Mouse (Mus musculus) WW6 (cell line): ENCODE measurements around the gene Itga5.
"Not testable (repeated sequence)": the region's sequence is repeated elsewhere in the genome, so short reads cannot be mapped to it uniquely, and the experiment has no call there.

Source experiments
- DNase-seq: peaks from one replicate; pipeline ENCODE4 v3.0.0-alpha.2; 2013; ENCODE audit warnings: low read depth, low spot score

The Itga5 gene

DNA sequence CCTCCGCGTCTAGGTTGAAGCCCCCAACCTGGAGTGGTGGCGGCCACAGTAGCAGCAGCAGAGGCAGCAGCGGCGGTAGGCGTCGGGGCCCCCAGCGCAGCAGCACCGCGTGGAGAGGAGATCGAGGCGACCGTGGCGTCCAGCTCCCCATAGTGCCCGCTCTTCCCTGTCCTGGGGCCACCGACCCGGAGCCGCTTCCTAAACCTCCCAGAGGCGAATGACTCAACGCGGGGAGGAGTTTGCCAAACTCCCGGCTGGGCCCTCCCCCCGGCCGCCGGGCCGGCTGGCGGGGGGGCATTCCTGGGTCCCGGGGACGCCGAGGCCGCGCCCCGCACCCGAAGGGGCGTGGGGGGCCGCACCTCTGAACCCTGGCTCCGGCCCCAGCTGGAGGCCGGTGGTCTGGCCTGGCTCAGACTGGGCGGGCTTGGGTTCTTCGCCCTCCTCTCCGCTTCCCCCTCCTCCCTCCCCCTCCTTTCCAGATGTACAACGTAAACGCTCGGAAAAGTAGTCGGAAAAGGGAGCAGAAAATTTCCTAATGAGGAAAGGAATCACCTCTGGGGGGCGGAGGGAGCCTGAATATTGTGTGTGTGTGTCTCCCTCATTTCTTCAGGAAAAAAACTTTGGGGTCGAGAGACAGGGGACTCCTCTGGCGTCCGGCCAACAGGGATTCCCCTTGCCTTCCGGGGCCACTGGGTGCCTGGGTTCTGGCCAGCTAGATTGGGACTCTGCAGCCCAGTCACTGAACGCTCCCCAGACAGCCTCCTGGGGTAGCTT lies at the start of gene Itga5:
Itga5 (minus strand) TSS at position 388 of the 774 bp plus-strand sequence.
- DNase-seq: no peak

DNA sequence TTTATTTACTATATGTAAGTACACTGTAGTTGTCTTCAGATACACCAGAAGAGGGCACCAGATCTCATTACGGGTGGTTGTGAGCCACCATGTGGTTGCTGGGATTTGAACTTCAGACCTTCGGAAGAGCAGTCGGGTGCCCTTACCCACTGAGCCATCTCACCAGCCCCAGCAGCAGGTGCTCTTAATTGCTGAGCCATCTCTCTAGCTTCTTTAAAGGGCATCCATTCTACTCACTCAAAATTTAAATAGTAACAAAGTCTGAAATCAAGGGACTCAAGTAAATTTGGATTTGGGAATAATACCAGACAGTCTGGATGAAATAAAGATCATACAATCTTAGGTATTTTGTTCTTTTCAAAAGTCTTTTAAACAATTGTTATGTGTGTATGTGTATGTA lies 39.0 kb upstream of the Itga5 start:
- DNase-seq: not testable (repeated sequence)

DNA sequence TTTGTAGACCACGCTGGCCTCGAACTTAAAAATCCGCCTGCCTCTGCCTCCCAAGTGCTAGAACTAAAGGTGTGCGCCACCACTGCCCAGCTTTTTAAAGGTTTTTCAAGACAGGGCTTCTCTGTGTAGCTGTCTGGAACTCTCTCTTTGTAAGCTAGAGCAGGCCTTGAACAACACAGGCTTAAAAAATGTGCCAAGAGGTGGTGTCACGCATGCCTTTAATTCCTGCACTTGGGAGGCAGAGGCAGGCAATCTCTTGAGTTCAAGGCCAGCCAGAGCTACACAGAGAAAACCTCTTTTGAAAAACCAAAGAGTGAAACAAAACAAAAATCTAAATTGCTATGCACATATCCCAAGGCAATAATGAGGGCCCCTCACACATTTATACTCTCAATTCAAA lies 34.8 kb upstream of the Itga5 start:
- DNase-seq: no peak

DNA sequence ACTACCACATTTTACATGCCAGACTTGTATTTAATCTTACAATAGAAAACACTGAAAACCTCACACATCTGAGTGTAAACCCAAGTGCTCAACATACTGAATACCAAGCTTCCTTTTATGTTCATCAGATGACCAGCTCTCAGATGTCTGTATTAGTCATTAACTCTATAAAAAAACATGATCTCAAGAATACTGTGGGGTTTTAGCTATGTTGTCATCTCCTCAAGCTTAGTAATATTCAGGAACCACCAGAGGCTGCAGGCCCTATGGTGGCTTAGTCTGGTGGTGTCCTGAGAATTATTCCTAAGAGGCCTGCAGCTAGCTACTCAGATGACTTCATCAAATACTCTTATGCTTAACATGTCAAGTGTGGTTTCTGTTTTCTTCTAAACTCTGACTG lies 27.0 kb upstream of the Itga5 start:
- no peak for DNase-seq

DNA sequence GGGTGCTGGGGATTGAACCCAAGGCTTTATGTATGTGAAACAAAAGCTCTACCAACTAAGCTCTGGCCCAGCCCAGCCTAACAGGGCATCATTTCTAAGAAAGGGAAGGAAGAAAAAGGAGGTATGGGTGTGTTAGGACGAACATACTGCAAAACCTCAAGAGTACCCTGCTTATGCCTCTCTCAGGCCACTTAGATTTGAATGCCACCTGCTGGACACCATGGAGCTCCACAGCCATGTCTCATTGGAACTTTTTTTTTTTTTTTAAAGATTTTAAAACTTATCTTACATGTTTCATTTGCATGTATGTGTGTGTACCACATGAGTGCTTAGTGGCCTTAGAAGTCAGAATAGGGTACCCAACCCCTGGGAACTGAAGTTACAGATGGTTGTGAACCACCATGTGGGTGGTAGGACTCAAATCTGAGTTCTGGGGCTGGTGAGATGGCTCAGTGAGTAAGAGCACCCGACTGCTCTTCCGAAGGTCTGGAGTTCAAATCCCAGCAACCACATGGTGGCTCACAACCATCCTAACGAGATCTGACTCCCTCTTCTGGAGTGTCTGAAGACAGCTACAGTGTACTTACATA lies 22.1 kb upstream of the Itga5 start:
- DNase-seq: no peak

DNA sequence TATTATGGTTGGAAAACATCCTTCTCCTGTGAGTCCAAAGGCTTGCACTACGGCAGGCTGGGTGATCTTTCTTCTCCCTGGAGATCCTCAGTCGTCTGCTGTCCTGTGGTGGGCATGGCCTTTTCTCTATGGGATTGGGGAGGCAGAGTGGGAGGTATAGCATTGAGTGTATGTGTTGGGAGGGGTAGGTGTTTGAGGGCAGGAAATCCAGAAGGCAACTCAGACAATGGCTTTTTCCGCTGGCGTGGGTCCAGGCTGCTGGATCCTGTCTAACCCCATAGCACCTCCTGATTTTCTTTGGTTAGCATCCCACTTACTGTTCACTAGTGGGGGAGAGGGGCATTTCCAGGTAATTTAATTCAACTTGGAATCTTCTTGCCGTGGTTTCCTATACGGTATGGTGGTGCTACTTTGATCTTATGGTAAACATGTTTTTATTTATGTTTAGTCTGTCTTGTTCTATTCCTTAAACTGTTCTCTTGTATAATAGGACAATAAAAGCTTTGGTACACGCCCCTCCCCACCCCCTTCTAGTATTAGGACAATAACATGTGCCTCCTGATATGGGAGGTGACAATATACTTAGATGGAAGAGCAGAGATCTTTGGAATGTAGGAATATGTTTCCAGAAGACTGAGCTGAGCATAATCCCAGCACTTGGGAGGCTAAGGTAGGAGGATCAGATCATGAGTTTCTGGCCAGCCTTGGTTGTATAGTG lies 17.4 kb upstream of the Itga5 start:
- no peak for DNase-seq

DNA sequence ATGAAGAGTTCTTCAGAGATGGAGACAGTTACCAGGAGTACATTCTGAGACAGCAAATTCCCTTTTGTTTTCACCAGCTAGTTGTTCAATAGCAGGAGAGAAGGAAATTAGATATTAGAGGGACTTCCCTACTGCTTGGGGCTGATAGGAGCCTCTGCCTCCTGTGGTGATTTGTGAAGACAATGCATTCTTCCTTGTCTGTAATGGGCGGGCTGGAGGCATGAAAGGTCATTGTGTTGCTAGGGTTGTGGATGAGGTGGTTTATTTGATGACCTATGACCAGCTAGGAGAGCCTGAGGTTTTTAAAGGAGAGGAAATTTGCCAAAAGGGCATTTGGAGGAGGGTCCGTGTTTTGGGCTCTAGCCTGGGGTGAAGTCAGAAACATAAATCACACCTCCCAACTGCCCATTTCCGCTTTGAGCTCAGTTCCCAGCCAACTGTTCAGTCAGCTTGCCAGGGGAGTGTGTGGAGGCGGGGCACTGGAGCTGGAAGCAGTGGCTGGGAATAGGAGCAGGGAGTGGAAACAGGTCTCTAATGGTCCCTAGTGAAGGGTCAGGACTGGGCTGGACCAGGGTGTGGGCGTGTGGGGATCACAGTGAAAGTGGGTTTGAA lies 16.3 kb upstream of the Itga5 start:
- no peak for DNase-seq

DNA sequence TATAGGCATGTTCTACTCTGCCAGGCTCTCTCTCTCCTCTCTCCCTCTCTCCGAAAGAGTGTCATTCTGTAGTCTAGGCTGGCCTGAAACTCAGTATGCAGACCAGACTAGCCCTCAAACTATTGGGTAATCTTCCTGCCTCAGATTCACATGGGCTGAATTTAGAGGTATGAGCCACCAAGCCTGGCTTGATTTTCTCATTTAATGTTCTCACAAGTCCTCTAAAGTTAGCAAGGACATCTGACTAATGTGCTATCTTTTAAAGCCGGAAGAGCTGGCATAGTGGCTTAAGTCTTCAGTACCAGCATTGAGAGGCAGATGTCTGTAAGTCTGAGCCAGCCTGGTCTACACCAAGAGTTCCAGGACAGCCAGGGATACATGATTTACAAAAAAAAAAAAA lies 15.5 kb upstream of the Itga5 start:
- DNase-seq: no peak

DNA sequence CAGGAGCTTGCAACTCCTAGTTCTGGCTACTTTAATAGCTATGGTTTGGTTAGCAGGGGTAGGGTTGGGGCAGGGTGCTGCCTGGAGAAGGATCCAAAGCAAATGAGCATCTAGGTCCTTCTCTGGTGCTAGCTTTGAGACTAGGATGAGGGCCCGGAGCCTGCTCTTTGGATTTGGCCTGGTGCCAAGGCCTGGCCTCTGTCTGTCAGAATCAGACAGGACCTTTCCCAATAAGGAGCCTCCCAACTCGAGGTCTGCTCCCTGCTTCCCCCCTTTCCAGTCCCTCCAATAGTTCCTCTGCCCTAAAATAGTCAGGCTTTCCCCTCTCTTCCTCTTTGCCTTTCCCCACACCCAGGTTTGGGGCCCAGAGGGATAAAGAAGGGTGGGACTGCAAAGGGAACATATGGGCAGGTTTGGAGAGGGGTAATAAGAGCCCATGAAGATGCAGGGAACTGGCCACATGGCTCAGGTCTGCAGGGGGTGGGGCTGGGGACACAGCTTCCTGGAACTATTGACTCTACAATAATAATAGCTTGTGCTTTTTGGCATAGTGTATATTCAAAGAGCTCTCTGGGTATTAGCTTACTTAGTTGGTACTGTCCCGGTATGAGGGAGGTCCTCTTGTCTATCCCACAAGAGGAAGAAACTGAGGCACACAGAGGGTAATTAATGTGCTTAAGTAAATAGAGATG lies 12.2 kb upstream of the Itga5 start:
- DNase-seq: no peak

DNA sequence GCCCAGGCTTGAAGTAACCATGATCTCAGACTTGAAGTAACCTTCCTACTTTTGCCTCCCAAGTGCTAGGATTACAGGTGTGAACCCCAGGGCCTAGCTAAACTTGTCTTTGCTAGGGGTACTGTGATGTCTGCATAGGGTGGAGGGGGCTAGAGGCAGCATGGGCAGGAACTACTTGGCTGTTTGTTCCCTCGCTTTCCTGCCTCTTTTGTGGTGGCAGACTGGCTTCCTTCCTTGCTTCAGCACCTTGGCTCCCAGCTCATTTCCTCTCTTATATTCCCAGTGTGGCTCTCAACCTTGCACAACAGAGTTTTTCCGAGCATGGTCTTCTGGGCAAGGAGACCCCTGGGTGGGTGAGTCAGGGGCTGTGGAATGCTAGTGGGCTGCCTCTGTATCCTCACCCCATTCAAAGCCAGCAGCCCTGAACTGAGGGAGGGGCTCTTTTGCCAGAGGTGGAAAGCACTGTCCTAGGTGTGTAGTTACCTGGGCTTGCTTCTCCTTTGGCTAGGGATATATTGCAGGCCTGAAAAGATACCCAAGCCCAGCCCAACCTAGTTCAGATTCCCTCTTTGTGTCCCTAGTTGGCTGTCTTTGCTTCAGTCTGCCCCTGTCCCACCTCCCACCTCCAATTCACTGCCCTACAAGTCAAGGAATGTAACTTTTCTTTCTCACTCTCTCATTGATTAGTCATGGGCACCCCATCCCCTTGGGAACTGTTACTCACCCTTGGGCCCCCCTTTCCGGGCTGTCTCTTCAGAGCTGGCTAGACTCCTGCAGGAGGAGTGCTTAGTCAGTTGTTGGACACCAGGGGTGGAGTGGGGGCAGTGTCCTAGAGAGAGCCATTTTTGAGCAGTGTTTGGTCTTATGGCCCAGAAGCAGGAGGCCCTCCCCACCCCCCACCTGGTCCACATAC lies 11.4 kb upstream of the Itga5 start:
- no peak for DNase-seq

DNA sequence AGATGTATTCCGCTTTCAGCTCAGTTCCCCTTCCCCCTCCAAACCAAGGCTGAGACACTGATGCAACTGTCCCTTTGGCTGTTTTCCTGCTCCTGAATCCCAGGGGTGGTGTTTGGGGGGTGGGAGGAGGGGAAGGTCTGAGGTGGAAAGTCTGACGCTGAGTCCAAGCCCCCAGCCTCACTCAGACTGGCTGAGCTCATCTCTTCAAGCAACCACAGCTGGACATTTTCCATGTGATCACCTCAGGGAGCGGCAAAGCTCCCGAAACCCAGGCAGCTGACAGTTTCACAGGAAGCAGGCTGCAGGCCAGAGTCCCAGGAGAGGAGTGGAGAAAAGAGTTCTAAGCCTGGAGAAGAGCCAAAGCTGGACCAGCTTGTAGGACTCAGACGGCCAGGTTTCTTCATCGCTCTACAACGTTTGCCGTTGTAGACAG lies 10.3 kb upstream of the Itga5 start:
- no peak for DNase-seq

DNA sequence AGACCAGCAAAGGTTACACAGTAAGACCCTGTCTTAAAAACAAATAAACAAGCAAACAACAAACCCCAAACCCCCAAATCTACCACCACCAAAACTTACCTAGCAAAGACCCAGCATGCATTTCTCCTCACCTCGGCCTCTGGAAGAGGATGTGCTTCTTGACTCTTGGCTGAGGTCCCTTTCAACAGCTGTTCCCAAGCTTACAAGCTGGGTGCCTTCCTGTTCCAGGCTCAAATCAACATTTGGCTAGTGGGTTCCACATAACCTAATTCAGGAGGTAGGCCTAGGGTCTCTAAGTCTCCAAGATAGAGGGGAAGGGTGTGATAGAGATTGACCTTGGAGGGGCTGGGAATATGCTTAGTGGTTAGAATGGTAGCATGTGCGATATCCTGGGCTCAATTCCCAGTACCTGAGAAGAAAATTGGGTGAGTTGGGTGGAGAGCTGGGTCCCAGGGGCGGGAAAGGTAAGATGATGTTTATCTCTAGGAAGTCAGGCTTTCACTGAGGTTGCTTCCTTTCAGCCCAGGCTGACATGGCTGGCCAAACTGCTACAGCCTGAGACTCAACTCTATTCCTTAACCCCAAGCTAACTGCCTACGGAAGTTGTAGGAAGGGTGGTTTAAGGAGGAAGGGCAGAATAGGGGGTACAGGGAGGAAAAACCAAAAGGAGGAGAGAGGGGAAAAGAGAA lies 8.7 kb upstream of the Itga5 start:
- no peak for DNase-seq

DNA sequence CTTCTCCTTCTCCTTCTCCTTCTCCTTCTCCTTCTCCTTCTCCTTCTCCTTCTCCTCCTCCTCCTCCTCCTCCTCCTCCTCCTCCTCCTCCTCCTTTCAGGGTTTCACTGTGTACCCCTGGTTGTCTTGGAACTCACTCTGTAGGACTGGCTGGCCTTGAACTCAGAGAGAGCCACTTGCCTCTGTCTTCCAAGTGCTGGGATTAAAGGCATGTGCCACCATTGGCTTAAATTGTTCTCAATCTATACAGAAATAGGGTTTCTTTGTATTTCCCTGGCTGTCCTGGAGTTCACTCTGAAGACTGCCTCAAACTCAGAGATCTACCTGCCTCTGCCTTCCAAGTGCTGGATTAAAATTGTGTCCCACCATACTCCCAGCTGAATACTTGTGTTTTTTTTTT lies 5.9 kb upstream of the Itga5 start:
- no peak for DNase-seq

DNA sequence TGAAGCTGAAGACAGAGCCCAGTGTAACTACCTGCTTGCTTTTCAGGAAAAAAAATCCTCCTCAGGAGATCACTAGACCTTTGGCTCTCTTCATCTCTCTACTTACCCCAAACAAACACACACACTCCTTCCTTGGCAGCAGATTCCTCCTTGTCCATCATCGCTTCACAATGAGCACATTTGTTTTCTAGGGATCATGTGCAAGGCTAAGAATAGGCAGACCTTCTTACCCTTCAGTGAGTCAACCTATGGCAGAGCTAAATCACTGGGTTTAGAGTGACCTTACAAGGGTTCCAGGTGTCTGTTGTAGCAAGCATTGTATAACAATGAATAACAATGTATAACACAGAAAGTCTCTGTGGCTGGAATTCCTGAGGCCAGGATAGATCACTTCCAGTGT lies 5.2 kb upstream of the Itga5 start:
- DNase-seq: no peak

DNA sequence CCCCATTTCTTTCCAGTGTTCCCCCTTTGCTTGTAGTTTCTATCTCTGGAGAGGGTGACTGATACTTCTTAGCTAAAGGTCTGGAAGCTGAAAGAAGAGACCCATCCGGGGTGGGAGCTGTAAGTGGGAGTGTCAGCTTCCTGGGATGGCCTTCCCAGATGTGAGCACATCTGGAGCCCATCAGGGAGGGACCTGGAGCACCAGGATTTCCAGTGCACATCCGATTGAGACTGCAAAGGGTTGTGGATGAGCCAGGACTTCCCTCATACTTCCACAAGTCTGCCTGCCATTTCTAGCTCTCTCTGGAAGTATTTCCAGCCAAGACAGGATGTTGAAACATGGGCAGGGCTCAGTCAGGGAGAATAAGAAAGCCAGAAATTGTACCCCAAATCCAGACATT lies 4.6 kb upstream of the Itga5 start:
- no peak for DNase-seq

DNA sequence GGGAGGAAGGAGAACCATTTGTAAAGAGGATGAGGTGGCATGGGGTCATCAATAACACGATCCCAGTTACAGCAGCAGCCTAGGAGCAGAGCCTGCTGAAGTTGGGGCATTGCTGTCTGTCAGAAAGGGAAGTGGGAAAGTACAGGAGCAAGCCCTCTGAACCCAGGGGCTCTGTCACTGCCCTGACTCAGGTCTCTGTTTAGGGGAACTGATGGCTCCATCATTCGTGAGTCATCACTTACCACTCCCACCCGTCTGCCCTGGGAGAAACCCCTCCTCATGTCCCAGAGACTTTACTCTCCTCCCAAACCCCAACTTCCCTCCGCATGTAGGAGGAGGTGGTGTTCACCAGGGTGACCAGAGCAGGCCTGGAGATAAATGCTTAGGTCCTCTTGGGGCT lies 3.9 kb upstream of the Itga5 start:
- no peak for DNase-seq

DNA sequence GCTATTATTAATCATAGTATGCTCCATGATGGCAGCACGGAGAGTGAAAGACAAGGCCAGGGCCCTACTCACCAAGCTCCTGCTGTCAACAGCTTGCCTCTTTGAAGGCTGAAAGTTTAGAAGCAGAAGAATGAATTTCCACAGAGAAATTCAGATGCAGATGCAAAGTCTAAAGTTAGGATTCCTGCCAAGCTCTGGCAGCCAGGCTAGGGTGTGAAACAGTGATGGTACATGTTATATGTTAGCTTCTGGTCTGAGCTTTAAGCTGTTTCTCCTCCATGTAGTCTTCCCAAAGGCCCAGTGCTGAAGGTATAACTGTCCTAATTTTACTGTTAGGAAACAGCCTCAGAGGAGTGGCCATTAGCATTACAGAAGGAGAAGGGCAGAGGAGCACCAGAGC lies 2.6 kb upstream of the Itga5 start:
- no peak for DNase-seq

DNA sequence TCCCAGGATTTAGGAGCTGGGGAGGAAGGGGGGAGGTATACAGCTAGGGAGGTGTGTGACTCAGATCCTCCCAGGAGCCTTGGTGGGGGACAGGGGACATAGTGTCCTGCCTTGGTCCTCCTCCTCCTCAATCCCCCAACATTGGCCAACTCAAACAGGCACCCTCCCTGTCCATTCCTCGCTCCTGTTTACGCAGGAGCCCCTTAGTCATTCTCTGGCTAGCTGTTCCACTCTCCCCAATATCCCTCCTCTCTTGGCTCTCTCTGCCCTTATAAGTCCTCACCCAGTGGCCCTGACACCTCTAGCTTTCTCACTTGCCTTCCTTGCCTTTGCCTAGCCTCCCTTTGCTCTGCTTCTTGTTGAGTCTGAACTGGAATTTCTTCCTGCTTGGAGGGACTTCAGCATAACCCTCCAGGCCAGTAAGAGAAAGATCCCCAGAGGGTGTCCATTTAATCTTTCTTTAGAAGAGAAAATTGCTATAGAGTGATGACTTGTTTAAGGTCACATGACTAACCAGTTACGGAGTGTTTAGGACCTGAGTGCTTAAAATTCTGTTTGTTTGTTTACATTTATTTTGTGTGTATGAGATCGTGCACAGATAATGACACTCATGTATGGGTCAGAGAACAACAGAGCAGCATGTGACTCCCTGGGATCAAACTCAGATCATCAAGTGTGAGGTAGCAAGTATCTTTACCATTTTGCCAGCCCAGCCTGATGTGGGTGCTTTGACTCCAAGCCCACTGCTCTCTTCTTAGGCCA lies 1.8 kb upstream of the Itga5 start:
- no peak for DNase-seq
